Mouse (Mus musculus) liver, embryonic 16.5 days (tissue): ENCODE data around the gene Rora. TPM values are rescaled to one million over a fixed set of nuclear protein-coding genes. Genes with fewer than 3 reads are reported as not detected.

Experiments
- ATAC-seq: fragments of 200-750 bp; cut with Nextera tagmentation; 2 replicates; pipeline ENCODE4 v1.8.0; 2017; ENCODE audit warnings: low read depth, mild to moderate bottlenecking, moderate number of reproducible peaks, moderate library complexity
- H3K27ac ChIP-seq: fragments of 300-500 bp; sonication (generic); 2 replicates; pipeline ENCODE4 v1.5.1; 2014; ENCODE audit warnings: mild to moderate bottlenecking, low read length
- H3K27me3 ChIP-seq: fragments of 300-500 bp; sonication (generic); 2 replicates; pipeline ENCODE4 v1.6.1; 2014; ENCODE audit warnings: low read depth, low read length, mixed read lengths; ENCODE audit not compliant: control insufficient read depth, insufficient read depth
- H3K36me3 ChIP-seq: fragments of 300-500 bp; sonication (generic); 2 replicates; pipeline ENCODE4 v1.6.1; 2014; ENCODE audit warnings: mild to moderate bottlenecking; ENCODE audit not compliant: control insufficient read depth, insufficient read depth
- H3K4me1 ChIP-seq: fragments of 300-500 bp; sonication (generic); 2 replicates; pipeline ENCODE4 v1.6.1; 2014; ENCODE audit warnings: low read depth, low read length, mixed read lengths; ENCODE audit not compliant: control insufficient read depth
- H3K4me2 ChIP-seq: fragments of 300-500 bp; sonication (generic); 2 replicates; pipeline ENCODE4 v1.6.1; 2014; ENCODE audit warnings: low read depth, low read length, mixed read lengths
- H3K4me3 ChIP-seq: fragments of 300-500 bp; sonication (generic); 2 replicates; pipeline ENCODE4 v1.5.1; 2014; ENCODE audit warnings: low read depth, mild to moderate bottlenecking, low read length
- H3K9ac ChIP-seq: fragments of 300-500 bp; sonication (generic); 2 replicates; pipeline ENCODE4 v1.6.1; 2014; ENCODE audit warnings: low read depth, low read length
- H3K9me3 ChIP-seq: fragments of 300-500 bp; sonication (generic); replicated peaks from 2 replicates; pipeline ENCODE4 v1.6.1; 2016; ENCODE audit warnings: low read length; ENCODE audit not compliant: control insufficient read depth
- WGBS: fragments of 180-500 bp; shearing (Covaris S2); extraction: QIAGEN DNeasy Blood & Tissue Kit; methylation state at CpG from one replicate; pipeline ENCODE4 v1.1.7; 2014; ENCODE audit not compliant: insufficient replicate concordance; 5-methylcytosine and 5-hydroxymethylcytosine counted together
- polyA plus RNA-seq: library from polyadenylated mRNA; unstranded; fragments of >200 nt; fragmentation: Nextera tagmentation; extraction: Ambion mirVana; gene quantifications from 2 replicates; pipeline ENCODE4 v1.2.1, GENCODE M21; 2015

Gene Rora
- polyA plus RNA-seq, 1 experiment from 2014 or later = 10.6 TPM

DNA sequence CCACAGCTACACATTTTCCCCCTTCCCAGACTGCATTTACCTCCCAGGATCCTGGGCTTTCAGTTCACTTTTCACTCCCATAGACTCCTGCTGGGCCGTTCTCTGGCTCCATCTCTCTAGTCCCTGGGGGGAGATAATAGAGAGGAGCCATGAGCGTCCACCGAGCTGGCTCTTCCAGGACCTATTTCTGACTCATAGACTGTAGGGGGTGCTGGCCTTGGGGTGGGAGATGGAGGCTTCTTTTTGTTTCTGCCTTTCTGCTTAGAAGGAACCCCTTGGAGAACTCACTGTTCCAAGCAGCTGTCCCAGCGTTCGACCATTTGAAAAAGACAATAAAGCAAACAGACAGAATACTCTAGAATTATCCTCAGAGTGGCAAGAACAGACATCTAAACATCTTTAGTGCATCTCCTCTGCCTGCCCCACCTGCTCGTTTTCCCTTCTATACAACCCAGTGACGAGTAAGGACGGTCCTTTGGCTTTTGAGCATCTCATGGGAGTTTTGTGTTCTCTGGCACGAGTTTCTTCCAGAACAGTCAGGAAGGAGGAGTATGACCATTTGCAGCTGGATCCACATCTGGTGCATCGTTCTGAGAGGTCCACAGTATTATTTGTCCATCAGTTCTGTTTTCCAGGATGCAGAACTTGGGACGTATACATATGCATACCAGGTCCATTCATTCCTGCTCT is 73.7 kb downstream of the Rora start:
- WGBS = 59% methylated on average over 11 of the region's 11 CpGs
- H3K4me3 ChIP-seq = no peak overlapping the region
- H3K36me3 ChIP-seq = no peaks in the 10 kb centered on the region
- no peaks in the 10 kb centered on the region; the same call in 1 of the 2 replicates for H3K4me1 ChIP-seq
- ATAC-seq = no peak
- H3K27ac ChIP-seq = no peak overlapping the region
- H3K9ac ChIP-seq = no peak overlapping the region
- no peaks in the 10 kb centered on the region for H3K9me3 ChIP-seq
- H3K4me2 ChIP-seq = no peak overlapping the region
- H3K27me3 ChIP-seq = no peaks in the 10 kb centered on the region

GRCm38 (mm10) chr9:68731438-68731837 is 77.9 kb downstream of the Rora start:
- ATAC-seq = no peak
- Histone ChIP-seq H3K27me3 (no peaks in the 10 kb centered on the region), H3K9me3 (no peaks in the 10 kb centered on the region), H3K4me2 (no peak overlapping the region), H3K4me1 (no peaks in the 10 kb centered on the region), H3K36me3 (no peaks in the 10 kb centered on the region), H3K4me3 (no peak overlapping the region), H3K9ac (no peak overlapping the region), H3K27ac (no peak overlapping the region)
- WGBS = 62% methylated on average over 1 of the region's 1 CpGs

DNA sequence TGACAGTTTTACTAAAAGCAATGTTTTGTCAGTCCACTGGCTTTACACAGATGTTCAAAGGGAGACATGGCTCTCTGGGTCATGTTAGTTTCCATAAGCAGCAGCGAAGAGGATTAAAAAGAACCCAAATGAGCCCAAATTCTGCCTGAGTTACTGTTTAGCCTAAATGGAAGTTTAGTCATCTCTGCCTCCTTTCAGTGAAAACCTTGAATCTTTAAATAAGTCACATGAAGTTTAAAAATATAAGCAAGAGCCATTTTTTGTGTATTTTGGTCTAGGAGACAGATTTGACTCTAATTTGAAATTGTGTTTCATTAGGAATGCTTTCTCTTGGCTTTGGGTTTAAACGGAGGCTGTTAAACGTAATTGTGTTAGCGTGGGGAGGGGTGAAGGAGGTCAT is 79.3 kb downstream of the Rora start:
- Histone ChIP-seq H3K27ac (no peak overlapping the region), H3K9ac (no peak overlapping the region), H3K27me3 (no peaks in the 10 kb centered on the region), H3K4me2 (no peak overlapping the region), H3K4me1 (no peaks in the 10 kb centered on the region), H3K9me3 (no peaks in the 10 kb centered on the region), H3K36me3 (no peaks in the 10 kb centered on the region), H3K4me3 (no peak overlapping the region)
- ATAC-seq = no peak
- WGBS = 71% methylated on average over 4 of the region's 4 CpGs

- no peak for ATAC-seq
- Histone ChIP-seq H3K4me1 (no peaks in the 10 kb centered on the region), H3K9ac (no peak overlapping the region), H3K4me3 (no peak overlapping the region), H3K4me2 (no peak overlapping the region), H3K36me3 (no peaks in the 10 kb centered on the region), H3K27me3 (no peaks in the 10 kb centered on the region), H3K9me3 (no peaks in the 10 kb centered on the region), H3K27ac (no peak overlapping the region)
- 55% methylated on average over 5 of the region's 5 CpGs for WGBS
These were observed 82.3 kb downstream of the Rora start for GRCm38 (mm10) chr9:68735886-68736285.

DNA sequence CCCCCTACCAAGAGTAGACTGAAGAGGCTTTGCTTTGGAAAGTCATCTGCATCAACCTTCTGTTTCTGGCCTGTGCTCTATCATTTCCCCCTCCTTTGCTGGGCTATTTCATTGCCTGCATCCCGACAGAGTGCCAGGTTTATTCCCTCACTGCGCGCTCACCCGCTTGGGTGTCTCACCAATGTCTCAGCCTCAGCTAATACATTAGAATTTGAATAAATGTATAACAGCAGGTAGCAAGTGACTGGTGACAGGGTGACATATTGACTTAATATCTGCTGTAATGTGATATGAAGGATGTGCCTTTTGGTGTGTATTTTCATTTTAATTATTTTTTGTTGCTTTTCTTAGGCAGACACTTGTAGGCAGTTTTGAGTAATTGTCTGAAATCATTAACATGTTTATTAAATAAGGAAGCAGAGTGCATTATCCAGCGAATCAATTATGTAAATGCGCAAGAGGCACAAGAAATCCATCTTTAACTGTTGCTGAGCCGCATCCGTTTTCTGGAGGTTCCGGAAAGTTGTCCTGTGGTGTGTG is 83.7 kb downstream of the Rora start:
- Histone ChIP-seq H3K27me3 (no peaks in the 10 kb centered on the region), H3K36me3 (no peaks in the 10 kb centered on the region), H3K27ac (no peak overlapping the region), H3K4me1 (no peaks in the 10 kb centered on the region), H3K9me3 (no peaks in the 10 kb centered on the region), H3K4me3 (no peak overlapping the region), H3K4me2 (no peak overlapping the region), H3K9ac (no peak overlapping the region)
- 79% methylated on average over 9 of the region's 9 CpGs for WGBS
- no peak for ATAC-seq

GRCm38 (mm10) chr9:68745931-68746646 is 92.5 kb downstream of the Rora start:
- Histone ChIP-seq H3K9me3 (no peaks in the 10 kb centered on the region), H3K4me1 (no peaks in the 10 kb centered on the region), H3K36me3 (no peaks in the 10 kb centered on the region), H3K27me3 (no peaks in the 10 kb centered on the region), H3K9ac (no peak overlapping the region), H3K4me2 (no peak overlapping the region), H3K27ac (no peak overlapping the region), H3K4me3 (no peak overlapping the region)
- 60% methylated on average over 11 of the region's 11 CpGs for WGBS
- ATAC-seq = no peak

- no peak overlapping the region for H3K27ac ChIP-seq
- no peak overlapping the region for H3K4me2 ChIP-seq
- H3K4me1 ChIP-seq = no peaks in the 10 kb centered on the region
- no peak for ATAC-seq
- no peaks in the 10 kb centered on the region for H3K27me3 ChIP-seq
- no peak overlapping the region for H3K4me3 ChIP-seq
- no peak overlapping the region for H3K9ac ChIP-seq
- WGBS = 43% methylated on average over 2 of the region's 2 CpGs
- no peaks in the 10 kb centered on the region for H3K36me3 ChIP-seq
- H3K9me3 ChIP-seq = no peaks in the 10 kb centered on the region
These were observed 103.4 kb downstream of the Rora start for GRCm38 (mm10) chr9:68756976-68757375.

DNA sequence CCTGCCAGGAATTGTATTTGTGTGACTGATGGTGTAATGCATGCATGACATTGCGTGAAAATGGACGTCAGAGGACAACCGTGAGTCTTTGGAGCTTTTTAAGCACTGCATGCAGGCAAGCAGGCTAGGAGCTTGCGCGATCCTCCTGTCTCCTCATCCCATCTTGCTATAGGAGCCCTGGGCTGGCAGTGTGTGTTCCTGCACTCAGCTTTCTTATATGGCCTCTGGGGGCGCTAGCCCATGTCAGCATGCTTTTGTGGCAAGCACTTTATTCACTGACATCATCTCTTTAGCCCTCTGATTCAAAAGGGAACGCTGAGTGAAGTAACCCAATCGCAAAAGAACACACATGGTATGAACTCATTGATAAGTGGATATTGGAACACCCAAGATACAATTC is 105.7 kb downstream of the Rora start:
- no peaks in the 10 kb centered on the region for H3K27me3 ChIP-seq
- no peaks in the 10 kb centered on the region for H3K36me3 ChIP-seq
- H3K9ac ChIP-seq = no peak overlapping the region
- no peak overlapping the region for H3K27ac ChIP-seq
- ATAC-seq = no peak
- WGBS = 59% methylated on average over 8 of the region's 8 CpGs
- no peaks in the 10 kb centered on the region for H3K4me1 ChIP-seq
- H3K9me3 ChIP-seq = no peaks in the 10 kb centered on the region
- no peak overlapping the region for H3K4me3 ChIP-seq
- no peak overlapping the region for H3K4me2 ChIP-seq

DNA sequence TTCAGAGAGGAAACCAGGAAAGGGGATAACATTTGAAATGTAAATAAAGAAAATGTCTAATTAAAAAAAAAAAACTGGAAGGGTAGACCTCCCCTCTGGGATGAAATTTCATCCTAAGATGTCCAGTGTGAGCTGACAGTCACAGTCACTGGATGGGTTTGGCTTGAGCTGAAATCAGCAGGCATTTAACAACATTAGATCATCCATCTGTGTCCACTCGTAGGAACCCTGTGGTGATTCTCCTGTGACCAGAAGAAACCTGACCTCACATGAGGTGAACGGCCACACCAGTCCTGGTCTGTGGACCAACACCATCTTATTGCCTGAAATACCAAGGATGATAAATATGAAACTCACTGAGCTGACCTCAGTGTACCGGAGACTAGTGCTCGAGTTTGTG is 106.7 kb downstream of the Rora start:
- H3K27me3 ChIP-seq = no peaks in the 10 kb centered on the region
- no peaks in the 10 kb centered on the region for H3K36me3 ChIP-seq
- no peaks in the 10 kb centered on the region for H3K4me1 ChIP-seq
- 67% methylated on average over 4 of the region's 4 CpGs for WGBS
- H3K9me3 ChIP-seq = no peaks in the 10 kb centered on the region
- no peak overlapping the region for H3K9ac ChIP-seq
- H3K4me2 ChIP-seq = no peak overlapping the region
- no peak for ATAC-seq
- H3K4me3 ChIP-seq = no peak overlapping the region
- no peak overlapping the region for H3K27ac ChIP-seq
